Mouse (Mus musculus) embryo, embryonic 10.5 days (tissue): Measurements from ENCODE around the gene Isoc2a.
A peak's percentile ranks its signal among the peaks of the same experiment; 100 is the strongest.
"Not testable (repeated sequence)": the region's sequence is repeated elsewhere in the genome, so short reads cannot be mapped to it uniquely, and the experiment has no call there.

Experiments used
- DNase-seq: peaks from one replicate; pipeline ENCODE4 v3.0.0-alpha.2; 2015; ENCODE audit warnings: low spot score

Gene Isoc2a

GRCm38 (mm10) chr7:4865090-4865489, 11.9 kb upstream of the Isoc2a start:
- DNase-seq, result peak; percentile 58

- peak; percentile 99 for DNase-seq
These were observed 11.1 kb upstream of the Isoc2a start for GRCm38 (mm10) chr7:4865579-4866493.

GRCm38 (mm10) chr7:4866631-4867180, 10.2 kb upstream of the Isoc2a start:
- no peak for DNase-seq

- DNase-seq, result no peak
These were observed 6.8 kb upstream of the Isoc2a start, which contains the start of gene Isoc2b for GRCm38 (mm10) chr7:4870133-4870532. Gene Isoc2b, minus strand, starts transcription at chr7:4870258.

GRCm38 (mm10) chr7:4877226-4877625, 273 bp downstream of the Isoc2a start:
- DNase-seq, result no peak

GRCm38 (mm10) chr7:4878186-4878585, 1.2 kb downstream of the Isoc2a start:
- DNase-seq, result no peak

GRCm38 (mm10) chr7:4879036-4879435, 2.1 kb downstream of the Isoc2a start:
- DNase-seq, result not testable (repeated sequence)

- no peak for DNase-seq
These were observed 9.7 kb downstream of the Isoc2a start for GRCm38 (mm10) chr7:4886680-4887079.

- no peak for DNase-seq
These were observed 18.2 kb downstream of the Isoc2a start for GRCm38 (mm10) chr7:4895186-4895585.

- DNase-seq, result peak; percentile 17
These were observed 22.1 kb downstream of the Isoc2a start for GRCm38 (mm10) chr7:4898851-4899648.

GRCm38 (mm10) chr7:4899649-4900522, 22.9 kb downstream of the Isoc2a start:
- DNase-seq, result peak; percentile 37

GRCm38 (mm10) chr7:4900523-4900851, 23.5 kb downstream of the Isoc2a start:
- DNase-seq, result no peak

- peak; percentile 56 for DNase-seq
These were observed 24.2 kb downstream of the Isoc2a start for GRCm38 (mm10) chr7:4901171-4901570.

- no peak for DNase-seq
These were observed 25.5 kb downstream of the Isoc2a start for GRCm38 (mm10) chr7:4902404-4902803.

GRCm38 (mm10) chr7:4906466-4906950, 29.6 kb downstream of the Isoc2a start, which contains the start of gene Gm36210:
Gene Gm36210, minus strand, starts transcription at chr7:4906516.
- no peak for DNase-seq

- peak; percentile 85 for DNase-seq
These were observed 34.6 kb downstream of the Isoc2a start for GRCm38 (mm10) chr7:4911561-4911960.

- DNase-seq, result peak; percentile 26
These were observed 35.3 kb downstream of the Isoc2a start for GRCm38 (mm10) chr7:4912248-4912647.

- DNase-seq, result peak; percentile 98
These were observed 38.2 kb downstream of the Isoc2a start, which contains the start of gene Zfp628 for GRCm38 (mm10) chr7:4915007-4915665. Gene Zfp628, plus strand, starts transcription at chr7:4915217.

GRCm38 (mm10) chr7:4915669-4916416, 38.9 kb downstream of the Isoc2a start:
- no peak for DNase-seq

GRCm38 (mm10) chr7:4917494-4917893, 40.5 kb downstream of the Isoc2a start:
- no peak for DNase-seq
